Mouse (Mus musculus) hindbrain, embryonic 10.5 days (tissue): Measurements from ENCODE around the gene Akap14. TPM values are rescaled to one million over a fixed set of nuclear protein-coding genes. Genes with fewer than 3 reads are reported as not detected.

Source experiments
- polyA plus RNA-seq: library from polyadenylated mRNA; unstranded; fragments of >200 nt; fragmentation: Nextera tagmentation; extraction: Ambion mirVana; gene quantifications from 2 replicates; pipeline ENCODE4 v1.2.1, GENCODE M21; 2016

Akap14 gene
- polyA plus RNA-seq, 1 experiment from 2014 or later, result 0.35 TPM

Other genes with a start within 250 kb of the Akap14 start
- gene Sept6, start 177.0 kb downstream of the Akap14 start, polyA plus RNA-seq, result 37.5 and 46.3 TPM in 2 replicates
- gene Sowahd, start 120.0 kb downstream of the Akap14 start, polyA plus RNA-seq, result not detected in 2 replicates
- 405 and 454 TPM in 2 replicates for gene Rpl39, start 83.4 kb downstream of the Akap14 start, polyA plus RNA-seq
- gene Upf3b, start 58.5 kb downstream of the Akap14 start, polyA plus RNA-seq, result 13.0 and 18.5 TPM in 2 replicates
- gene Nkap, start 42.0 kb downstream of the Akap14 start, polyA plus RNA-seq, result 15.6 and 19.4 TPM in 2 replicates
- 415 and 490 TPM in 2 replicates for gene Ndufa1, start 22.3 kb upstream of the Akap14 start, polyA plus RNA-seq
- 13.4 and 15.0 TPM in 2 replicates for gene Rnf113a1, start 22.4 kb upstream of the Akap14 start, polyA plus RNA-seq
- not detected in 2 replicates for gene Gm9, start 42.2 kb upstream of the Akap14 start, polyA plus RNA-seq
- not detected in 2 replicates for gene Rhox1, start 53.4 kb upstream of the Akap14 start, polyA plus RNA-seq
- 0.58 TPM in 2 replicates for gene Rhox2a, start 76.1 kb upstream of the Akap14 start, polyA plus RNA-seq
- not detected in 2 replicates for gene Rhox3a, start 81.1 kb upstream of the Akap14 start, polyA plus RNA-seq
- gene Rhox4a, start 96.5 kb upstream of the Akap14 start, polyA plus RNA-seq, result 0.10 and 0.17 TPM in 2 replicates
- gene Rhox3a2, start 211.2 kb upstream of the Akap14 start, polyA plus RNA-seq, result not detected in 2 replicates
- 0.75 and 2.0 TPM in 2 replicates for gene Rhox4a2, start 222.0 kb upstream of the Akap14 start, polyA plus RNA-seq
- gene Rhox2b, start 243.2 kb upstream of the Akap14 start, polyA plus RNA-seq, result not detected in 2 replicates